Mouse (Mus musculus): Measurements from ENCODE around the gene Abca2.
A peak's percentile ranks its signal among the peaks of the same experiment; 100 is the strongest.
"Not testable (repeated sequence)": the region's sequence is repeated elsewhere in the genome, so short reads cannot be mapped to it uniquely, and the experiment has no call there.

The Abca2 gene

DNA sequence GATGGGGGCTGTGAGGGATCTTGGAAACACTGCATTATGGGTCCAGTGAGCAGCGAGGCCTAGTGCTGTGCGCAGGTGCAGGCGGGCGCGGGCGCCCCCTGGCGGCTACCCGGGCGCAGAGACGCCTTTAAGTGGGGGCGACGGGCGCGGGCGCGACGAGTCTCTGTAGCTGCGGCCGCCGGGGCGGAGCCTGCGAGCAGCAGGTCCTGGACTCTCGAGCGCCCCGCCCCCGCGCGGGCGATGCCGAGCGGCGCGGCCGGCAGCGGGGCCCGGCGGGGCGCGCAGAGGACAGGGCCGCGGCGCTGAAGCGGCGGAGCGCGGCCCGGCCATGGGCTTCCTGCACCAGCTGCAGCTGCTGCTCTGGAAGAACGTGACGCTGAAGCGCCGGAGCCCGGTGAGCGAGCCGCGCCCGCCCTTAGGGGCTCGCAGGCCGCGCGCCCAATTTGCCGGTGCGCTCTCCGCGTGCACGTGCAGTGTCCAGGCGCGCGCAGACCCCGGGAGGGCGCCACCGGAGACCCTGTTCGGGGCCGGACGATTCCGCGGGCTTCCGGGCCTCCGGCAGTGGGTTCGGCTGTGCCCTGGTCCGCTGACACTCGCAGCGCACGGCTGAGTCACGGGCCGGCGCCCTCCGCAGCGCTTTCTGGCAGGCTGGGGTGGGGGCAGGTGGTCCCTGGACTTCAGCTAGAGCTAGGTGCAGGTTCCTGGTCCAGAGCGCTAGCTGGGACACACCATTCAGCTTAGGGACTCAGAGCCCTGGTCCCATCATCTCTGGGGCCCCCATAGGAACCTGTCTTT lies at the start of gene Abca2:
TSS of gene Abca2 (plus strand) at position 262 of the 795 bp plus-strand sequence.
- peak; percentile 93 for DNase-seq (ENCODE audit: low read depth, low spot score)

DNA sequence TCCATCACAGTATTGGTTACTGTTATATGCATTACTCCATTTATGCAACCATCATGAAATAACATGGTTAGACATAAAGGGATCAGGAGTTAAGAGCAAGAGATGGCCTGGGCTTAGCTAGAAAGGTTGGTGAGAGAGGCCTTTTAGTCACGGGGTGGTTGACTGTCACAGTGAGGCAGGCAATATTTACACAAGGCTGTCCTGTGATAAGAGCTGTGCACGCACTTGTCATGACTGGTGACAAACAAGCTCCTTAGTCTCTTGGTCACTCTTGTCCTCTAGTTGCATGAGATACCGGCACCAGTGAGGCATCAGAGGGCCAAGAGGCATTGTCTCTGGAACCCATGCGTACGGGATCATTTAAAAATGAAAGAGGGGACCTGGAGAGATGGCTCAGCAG lies 44.0 kb upstream of the Abca2 start:
- no peak for DNase-seq (ENCODE audit: low read depth, low spot score)

DNA sequence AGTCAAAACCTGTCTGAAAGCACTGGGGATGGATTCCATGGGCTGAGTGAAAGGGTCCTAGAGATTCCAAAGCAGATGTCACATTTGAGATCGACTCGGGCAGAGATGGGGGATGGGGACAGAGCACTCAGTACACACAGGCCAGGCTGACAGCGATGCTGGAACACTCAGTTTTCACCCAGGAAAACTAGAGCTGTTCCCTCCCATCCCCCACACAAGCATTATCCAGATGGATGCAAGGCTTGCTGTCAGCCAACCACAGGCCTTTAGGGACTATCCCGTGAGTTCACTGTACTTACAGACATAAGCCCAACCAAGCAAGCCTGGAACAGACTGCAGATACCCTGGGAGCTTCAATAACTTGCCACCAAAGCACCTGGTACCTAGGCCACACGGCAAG lies 37.2 kb upstream of the Abca2 start:
- DNase-seq (ENCODE audit: low read depth, low spot score), result no peak

DNA sequence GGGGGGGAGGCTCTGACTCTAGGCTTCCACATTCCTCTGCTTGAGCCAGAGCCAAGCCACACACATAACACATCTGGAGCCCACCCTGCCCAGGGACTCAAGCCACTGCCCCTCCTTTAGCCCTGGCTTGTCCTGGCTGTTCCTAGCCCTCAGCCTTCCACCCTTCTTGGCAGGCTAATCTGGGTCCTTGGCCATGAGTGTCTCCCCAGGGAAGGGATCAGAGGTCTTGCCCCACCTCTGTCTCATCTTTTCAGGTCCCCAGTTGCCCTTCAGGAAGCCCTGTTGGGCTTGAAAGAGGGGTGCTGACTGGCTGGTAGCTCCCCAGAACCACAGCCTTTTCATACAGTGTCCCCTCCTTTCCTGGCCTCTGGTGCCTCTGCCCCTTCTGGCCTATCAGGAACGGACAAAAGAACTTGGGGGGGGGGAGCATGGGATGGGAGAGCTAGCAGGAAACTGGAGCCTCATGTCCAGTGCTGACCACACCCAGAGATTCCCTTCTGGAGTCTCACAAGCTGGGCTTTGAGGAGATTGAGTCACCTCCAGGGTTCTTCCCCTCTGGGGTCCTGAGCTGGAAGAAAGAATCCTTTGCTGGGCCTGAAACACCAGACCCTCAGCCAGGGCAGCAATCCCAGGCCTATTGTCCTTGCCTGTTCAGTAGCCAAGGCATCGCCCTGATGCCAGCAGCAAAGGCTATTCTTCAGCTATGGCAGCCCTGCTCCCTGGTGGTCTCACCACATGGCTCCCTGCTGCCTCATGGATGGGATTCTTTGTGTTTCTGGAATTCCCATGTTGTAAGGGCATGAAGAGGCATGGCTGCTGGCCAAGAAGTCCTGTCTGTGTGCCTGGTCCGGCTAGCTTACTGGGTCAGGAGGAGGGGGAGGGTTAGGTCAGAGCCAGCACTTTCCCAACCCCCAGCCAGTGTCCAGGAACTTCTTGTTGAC lies 34.0 kb upstream of the Abca2 start:
- DNase-seq (ENCODE audit: low read depth, low spot score), result no peak

DNA sequence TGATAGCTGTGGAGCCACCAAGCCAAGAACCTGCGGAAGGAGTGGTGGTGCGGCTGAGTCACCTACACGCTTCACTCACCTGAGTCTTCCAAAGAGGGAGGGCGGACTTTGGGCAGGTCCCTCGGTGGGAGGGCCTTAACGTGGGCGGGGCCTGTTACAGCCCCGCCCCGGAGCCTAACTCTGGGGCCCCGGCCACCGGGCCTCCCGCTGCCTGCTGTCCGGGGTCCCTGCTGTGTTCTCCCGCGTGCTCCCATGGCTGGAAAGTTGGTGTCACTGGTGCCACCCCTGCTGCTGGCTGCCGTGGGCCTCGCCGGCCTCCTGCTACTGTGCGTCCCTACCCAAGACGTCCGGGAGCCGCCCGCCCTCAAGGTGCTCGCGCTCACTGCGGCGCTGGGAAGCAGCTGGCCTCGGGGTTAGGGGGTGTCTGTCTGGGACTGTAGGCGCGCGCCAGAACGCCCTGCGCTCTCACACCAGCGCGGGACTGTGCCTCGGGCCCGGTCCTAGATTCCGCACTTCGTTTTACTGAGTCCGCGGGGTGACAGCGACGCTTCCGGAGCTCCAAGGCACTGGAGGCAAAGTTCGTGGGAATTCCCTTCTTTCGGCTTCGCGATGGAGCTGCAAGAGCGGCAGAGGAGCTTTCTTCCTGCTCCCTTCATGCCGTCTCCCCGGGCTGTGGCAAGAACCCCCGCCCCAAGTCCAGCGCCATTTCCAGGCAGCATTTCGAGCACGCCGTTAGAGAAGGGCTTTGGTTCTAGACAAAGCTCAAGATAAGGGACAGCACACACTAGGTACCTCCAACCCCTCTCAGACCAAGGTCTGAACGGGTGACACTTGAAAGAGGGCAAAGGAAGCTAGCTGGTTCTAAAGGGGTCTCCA lies 32.5 kb upstream of the Abca2 start, which contains the start of gene Entpd2:
TSS of gene Entpd2 (plus strand) at position 154 of the 876 bp plus-strand sequence.
- peak; percentile 74 for DNase-seq (ENCODE audit: low read depth, low spot score)

DNA sequence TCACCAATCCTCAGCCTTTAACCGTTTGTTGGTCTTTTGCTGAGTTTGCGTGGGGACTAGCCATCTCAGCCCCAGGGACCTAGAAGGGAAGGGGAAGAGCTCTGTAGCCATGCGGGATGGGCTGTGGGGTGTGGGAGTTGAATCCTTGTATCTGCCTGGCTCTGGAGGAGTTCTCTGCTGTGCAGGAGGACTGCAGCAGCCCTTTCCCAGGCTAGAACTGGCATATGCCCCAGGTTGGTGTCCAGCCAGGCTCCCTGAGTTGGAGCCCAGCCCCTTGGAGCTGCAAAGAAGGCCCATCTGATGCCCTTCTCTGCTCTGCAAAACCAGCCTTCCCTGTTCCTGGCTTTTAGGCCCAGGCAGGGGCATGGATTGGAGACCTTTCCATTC lies 31.9 kb upstream of the Abca2 start:
- no peak for DNase-seq (ENCODE audit: low read depth, low spot score)

DNA sequence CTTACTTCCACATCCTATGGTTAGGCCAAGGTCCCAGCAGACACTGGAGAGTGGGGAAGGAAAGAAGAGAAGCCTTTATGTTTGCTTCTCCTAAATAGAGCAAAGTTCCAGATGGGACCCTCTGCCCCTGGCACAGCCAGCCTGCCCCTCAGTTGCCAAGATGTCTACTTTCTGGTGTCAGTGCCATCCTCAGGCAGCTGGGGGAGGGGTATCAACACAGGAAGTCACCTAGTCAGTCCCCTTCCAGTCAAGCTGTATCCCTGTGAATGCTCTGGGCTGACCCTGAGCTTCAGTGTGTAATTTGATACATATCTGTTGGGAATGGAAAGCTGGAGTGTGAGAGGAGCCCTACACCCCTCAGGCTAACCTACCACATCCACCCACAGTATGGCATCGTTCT lies 31.5 kb upstream of the Abca2 start:
- no peak for DNase-seq (ENCODE audit: low read depth, low spot score)

DNA sequence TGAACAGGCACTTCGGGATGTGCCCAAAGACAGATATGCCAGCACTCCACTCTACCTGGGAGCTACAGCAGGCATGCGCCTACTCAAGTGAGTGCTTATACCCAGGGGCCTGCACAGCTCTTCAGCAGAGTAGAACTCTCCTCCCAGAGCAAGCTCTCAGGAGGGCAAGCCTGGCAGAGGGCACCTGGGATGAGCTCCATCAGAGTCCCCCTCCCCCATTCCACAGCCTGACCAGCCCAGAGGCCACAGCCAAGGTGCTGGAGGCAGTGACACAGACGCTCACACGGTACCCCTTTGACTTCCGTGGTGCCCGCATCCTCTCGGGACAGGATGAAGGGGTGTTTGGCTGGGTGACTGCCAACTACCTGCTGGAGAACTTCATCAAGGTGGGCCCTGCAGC lies 30.4 kb upstream of the Abca2 start:
- DNase-seq (ENCODE audit: low read depth, low spot score), result no peak

DNA sequence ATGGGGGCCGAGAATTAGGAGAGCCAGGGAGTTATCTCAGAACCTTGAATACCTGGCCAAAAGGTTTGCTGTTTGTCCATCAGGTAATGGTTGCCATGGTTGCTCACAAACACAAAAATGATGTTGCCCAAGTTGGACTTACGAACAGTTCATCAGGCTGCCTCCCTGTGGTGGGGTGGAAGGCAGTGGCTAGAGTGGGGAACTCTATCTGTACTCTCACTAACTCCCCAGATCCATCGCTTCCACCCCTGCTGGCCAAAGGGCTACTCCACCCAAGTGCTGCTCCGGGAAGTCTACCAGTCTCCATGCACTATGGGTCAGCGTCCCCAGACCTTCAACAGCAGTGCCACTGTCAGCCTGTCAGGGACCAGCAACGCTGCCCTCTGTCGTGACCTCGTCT lies 29.5 kb upstream of the Abca2 start, which contains the start of gene Npdc1:
TSS of gene Npdc1 (plus strand) at position 301 of the 400 bp plus-strand sequence.
- no peak for DNase-seq (ENCODE audit: low read depth, low spot score)

DNA sequence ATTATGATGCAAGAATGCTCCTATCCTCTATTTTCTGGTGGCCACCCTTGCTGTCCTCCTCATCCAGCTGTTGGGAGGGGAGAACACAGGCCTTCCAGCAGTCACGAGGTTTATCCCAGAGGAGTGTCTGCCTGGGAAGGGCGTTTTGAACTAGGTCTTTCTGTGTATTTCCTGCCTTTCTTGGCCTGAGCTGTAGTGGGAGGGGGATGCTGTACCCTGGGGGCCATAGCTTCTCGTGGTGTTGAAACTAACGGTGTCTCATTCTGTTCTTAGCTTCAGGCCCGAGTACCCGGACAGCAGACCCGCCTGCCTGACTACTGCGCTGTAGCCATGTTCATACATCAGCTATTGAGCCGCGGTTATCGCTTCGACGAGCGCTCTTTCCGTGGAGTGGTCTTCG lies 28.2 kb upstream of the Abca2 start:
- DNase-seq (ENCODE audit: low read depth, low spot score), result no peak

DNA sequence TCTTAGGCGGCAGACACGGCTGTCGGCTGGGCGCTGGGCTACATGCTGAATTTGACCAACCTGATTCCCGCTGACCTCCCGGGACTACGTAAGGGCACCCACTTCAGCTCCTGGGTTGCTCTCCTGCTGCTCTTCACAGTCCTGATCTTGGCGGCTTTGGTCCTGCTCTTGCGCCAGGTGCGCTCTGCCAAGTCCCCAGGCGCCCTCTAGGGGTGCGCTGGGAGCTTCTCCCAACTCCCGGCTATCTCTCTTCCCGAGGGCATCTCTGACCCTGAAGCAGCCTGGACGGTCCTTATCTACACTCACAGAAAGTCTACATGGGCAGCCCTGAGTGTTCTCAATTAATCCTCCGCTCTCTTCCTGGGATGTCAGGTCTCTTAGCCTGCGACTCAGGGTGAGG lies 27.7 kb upstream of the Abca2 start:
- DNase-seq (ENCODE audit: low read depth, low spot score), result peak; percentile 69

DNA sequence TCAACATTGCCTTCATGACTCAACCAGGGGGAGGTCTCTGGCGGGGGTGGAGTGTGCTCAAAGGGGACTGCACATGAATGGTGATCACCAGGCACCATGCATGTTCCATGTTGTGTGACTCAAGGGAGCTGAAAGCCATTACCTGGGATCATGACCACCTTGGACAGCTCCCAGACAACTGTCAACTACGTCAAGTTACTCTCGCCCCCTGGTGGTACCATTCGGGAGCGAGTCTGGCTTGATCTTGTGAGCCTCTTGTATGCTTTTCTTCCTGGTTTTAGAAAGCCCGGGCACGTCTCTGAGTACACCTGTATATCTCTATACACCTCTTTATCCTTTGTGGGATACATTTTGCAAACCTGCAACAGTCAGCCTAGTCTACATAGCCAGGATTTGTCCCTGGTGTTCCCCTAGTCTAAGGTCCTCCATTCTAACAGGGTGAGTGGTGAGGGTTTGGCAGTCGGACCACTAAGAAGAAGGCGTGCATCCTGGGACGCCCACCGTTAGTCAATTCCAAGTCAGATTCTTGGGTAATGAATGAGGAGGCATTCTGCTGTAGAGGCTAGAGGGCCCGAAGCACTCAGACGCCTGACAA lies 26.0 kb upstream of the Abca2 start:
- peak; percentile 97 for DNase-seq (ENCODE audit: low read depth, low spot score)

DNA sequence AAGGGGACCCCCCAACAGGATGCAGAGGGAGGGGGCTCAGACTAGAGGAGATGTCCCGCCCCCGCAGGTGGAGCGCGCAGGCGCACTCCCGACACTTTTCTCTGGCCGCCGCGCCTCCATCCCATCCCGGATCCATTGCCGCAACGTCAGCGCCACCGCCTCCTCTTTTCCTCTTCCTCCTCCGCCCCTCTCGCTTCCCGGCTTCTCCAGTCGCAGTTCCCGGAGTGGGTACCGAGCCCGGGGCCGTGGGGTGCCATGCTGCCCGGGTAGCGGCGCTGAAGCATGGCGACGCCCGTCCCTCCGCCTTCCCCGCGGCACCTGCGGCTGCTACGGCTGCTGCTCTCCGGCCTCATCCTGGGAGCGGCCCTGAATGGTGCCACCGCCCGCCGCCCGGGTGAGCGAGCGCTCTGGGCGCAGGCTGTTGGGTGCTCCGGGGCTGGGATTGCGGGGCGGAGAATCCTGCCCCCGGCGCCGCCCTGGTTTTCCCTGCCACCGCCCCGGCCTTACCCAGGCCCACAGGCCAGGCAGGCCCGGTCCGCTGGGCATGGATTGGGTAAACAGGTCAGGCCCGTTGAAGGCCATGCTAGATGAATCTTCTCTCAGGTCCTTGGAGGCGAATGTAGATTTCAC lies 25.4 kb upstream of the Abca2 start:
- DNase-seq (ENCODE audit: low read depth, low spot score), result peak; percentile 81

DNA sequence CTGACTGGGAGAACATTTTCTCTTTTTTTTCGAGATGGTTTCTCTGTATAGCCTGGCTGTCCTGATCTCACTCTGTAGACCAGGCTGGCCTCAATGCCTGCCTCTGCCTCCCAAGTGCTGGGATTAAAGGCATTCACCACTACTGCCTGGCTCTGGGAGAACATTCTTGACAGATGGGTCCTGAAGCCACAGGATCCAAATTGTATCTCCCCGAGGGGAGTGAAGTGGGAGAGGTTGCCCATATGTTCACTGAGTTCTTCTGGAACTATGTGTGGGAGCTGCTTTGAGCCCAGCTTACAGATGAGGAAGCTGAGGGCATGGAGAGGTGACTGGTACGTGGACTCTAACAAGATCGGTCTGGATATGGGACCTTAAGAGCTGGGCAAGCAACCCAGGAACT lies 24.5 kb upstream of the Abca2 start:
- no peak for DNase-seq (ENCODE audit: low read depth, low spot score)

DNA sequence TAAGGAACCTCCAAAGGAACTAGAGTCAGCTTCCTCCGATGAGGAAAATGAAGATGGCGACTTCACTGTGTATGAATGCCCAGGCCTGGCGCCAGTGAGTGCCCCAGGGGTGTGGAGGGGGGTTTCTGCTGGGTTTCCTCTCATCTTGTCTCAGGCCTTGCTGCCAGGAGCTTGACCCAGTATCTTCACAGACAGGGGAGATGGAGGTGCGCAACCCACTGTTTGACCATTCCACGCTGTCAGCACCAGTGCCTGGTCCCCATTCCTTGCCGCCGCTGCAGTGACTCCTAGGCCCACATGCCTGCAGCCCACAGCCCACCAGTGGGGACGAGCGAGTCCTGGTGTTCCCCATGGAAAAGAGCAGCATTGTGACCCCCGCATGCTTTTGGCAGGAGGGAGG lies 19.6 kb upstream of the Abca2 start:
- DNase-seq (ENCODE audit: low read depth, low spot score), result no peak

DNA sequence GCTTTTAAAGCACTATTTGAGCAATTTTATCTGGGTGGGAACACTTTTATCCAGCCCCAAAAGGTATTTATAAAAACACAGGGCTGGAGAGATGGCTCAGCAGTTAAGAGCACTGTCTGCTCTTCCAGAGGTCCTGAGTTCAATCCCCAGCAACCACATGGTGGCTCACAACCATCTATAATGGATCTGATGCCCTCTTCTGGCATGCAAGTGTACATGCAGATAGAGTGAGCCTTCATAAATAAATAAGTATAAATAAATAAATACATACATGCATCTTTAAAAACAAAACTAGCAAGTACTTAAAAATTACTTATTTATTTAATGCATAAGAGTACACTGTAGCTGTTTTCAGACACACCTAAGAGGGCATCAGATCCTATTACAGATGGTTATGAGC lies 15.1 kb upstream of the Abca2 start:
- DNase-seq (ENCODE audit: low read depth, low spot score), result not testable (repeated sequence)

DNA sequence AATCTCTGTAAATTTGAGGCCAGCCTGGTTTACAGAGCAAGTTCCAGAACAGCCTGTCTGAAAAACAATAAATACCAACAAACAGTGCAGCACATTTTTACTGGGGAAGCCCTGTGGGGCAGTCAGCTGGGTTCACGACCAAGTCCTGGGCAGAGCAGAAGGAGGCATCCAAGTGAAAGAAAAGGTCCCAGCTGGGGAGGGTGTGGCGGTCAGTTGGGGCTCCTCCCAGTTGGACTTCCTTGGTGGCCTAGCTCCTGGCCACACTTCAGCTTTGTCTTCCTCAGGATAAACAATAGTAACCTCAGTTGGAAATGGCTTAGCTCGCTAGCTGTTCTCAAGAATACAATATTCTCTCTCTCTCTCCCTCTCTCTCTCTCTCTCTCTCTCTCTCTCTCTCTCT lies 11.1 kb upstream of the Abca2 start:
- no peak for DNase-seq (ENCODE audit: low read depth, low spot score)

DNA sequence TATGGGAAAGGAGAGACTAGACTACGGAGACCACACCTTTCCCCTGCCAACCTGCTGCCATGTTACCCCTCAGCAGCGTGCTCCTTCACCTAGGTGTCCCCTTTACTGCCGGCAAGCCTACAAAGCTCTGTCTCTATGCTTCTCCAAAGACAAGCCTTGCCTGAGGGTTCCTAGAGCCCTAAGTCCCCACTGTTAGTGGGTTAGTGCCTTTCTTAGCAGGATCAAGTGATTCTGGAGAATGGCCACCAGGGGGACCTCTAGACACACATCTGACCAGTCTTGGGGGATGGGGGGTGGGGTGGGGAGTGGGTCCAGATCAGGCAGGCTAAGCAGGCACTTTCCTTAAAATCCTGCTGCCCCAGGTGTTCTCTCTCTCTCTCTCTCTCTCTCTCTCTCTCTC lies 6.6 kb upstream of the Abca2 start:
- DNase-seq (ENCODE audit: low read depth, low spot score), result peak; percentile 85

DNA sequence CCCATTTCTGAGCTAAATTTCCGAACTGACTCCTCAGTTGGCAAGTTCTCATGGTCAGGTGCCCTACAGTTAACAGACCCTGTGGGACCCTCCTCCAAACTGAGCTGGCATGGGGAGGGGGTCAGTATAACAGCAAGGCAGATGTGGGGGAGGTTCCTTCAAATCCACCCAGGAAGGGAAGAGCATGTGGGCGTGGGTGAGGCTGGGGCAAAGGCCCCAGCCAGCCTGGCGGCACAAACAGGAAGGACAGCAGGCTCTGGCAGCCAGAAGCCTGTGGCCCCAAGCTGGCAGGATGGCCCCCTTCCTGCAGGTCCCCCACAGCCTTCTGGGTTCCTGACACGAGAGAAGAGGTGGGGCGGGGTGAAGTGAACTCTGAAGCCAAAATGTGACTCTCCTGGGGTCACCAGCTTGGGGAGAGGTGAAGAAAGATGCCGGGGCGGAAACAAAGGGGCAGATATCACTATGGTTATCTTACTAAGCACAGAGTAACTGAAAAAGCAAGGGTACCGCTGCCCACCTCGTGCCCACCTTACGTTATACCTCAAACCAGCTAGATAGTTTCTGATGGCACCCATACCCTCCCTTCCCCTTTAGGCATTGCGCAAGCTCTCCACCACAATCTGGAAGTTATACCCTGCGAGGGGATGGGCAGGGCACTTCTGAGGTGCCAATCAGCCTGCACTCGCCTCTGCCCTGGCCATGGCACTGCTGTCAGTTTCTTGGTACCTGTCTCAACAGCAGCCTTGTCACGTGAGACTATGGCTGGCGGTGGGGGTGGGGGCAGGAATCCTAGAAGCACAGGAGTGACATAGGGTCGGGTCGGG lies 5.7 kb upstream of the Abca2 start, which contains the start of gene Fut7:
TSS of gene Fut7 (plus strand) at position 681 of the 824 bp plus-strand sequence.
- DNase-seq (ENCODE audit: low read depth, low spot score), result no peak

DNA sequence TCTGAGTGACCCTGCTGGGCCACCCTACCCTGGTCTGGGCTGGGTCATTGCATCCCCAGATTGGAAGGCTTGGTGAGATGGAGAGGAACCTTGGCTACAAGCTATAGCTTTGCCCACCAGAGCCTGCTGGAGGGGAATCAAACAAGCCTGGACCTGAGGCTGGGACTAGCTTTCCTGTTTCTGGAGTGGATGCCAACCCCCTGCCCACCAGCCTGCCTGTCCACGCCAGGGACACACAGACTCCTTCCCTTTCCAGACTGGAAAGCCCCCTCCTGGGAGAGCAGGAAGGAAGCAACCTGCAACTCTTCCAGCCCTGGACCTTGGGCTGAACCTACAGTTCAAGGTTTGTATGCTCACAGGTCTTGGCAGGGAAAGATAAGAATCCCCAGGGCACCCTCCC lies 4.9 kb upstream of the Abca2 start:
- no peak for DNase-seq (ENCODE audit: low read depth, low spot score)
